Mouse (Mus musculus) gastrocnemius, adult 18-20 months (tissue): ENCODE measurements around the gene Tex36. TPM values are rescaled to one million over a fixed set of nuclear protein-coding genes. Genes with fewer than 3 reads are reported as not detected.

Experiments
- DNase-seq: peaks from one replicate; pipeline ENCODE4 v3.0.0; 2021; ENCODE audit warnings: low spot score
- total RNA-seq, 2 experiments: library from RNA; stranded (reverse); gene quantifications; 2 replicates each; pipeline ENCODE4 v1.2.3; 2021

Tex36 gene
- total RNA-seq, 2 experiments from 2014 or later, result not detected

- DNase-seq, result no peak
Measured at GRCm38 (mm10) chr7:133600558-133600957, 1.4 kb downstream of the Tex36 start.

- no peak for DNase-seq
Measured at GRCm38 (mm10) chr7:133591750-133592149, 10.2 kb downstream of the Tex36 start.

- DNase-seq, result no peak
Measured at GRCm38 (mm10) chr7:133583216-133583615, 18.7 kb downstream of the Tex36 start.

GRCm38 (mm10) chr7:133580296-133580640 is 21.7 kb downstream of the Tex36 start:
- no peak for DNase-seq

- no peak for DNase-seq
Measured at GRCm38 (mm10) chr7:133579491-133580295, 22.3 kb downstream of the Tex36 start.

GRCm38 (mm10) chr7:133576825-133577224 is 25.1 kb downstream of the Tex36 start:
- no peak for DNase-seq

GRCm38 (mm10) chr7:133576281-133576680 is 25.7 kb downstream of the Tex36 start:
- DNase-seq, result no peak

- DNase-seq, result no peak
Measured at GRCm38 (mm10) chr7:133571927-133572326, 30.0 kb downstream of the Tex36 start.

GRCm38 (mm10) chr7:133569194-133569880 is 32.6 kb downstream of the Tex36 start:
- no peak for DNase-seq

GRCm38 (mm10) chr7:133564600-133564999 is 37.4 kb downstream of the Tex36 start:
- DNase-seq, result no peak

- DNase-seq, result no peak
Measured at GRCm38 (mm10) chr7:133563175-133563824, 38.7 kb downstream of the Tex36 start.

- DNase-seq, result no peak
Measured at GRCm38 (mm10) chr7:133555786-133556492, 46.0 kb downstream of the Tex36 start.

GRCm38 (mm10) chr7:133552306-133552991 is 49.5 kb downstream of the Tex36 start:
- DNase-seq, result no peak

GRCm38 (mm10) chr7:133551000-133551399 is 51.0 kb downstream of the Tex36 start:
- DNase-seq, result no peak

GRCm38 (mm10) chr7:133548434-133548833 is 53.5 kb downstream of the Tex36 start:
- no peak for DNase-seq

GRCm38 (mm10) chr7:133545631-133546030 is 56.3 kb downstream of the Tex36 start:
- no peak for DNase-seq

- DNase-seq, result no peak
Measured at GRCm38 (mm10) chr7:133544966-133545365, 57.0 kb downstream of the Tex36 start.

- no peak for DNase-seq
Measured at GRCm38 (mm10) chr7:133543131-133543530, 58.8 kb downstream of the Tex36 start.

GRCm38 (mm10) chr7:133537366-133537765 is 64.6 kb downstream of the Tex36 start:
- no peak for DNase-seq
